Mouse (Mus musculus) ovary, postnatal 36 days (tissue): ENCODE measurements around the gene Olfr338.
"Not testable (repeated sequence)": the region's sequence is repeated elsewhere in the genome, so short reads cannot be mapped to it uniquely, and the experiment has no call there.

Experiments
- DNase-seq: peaks from one replicate; pipeline ENCODE4 v3.0.0; 2022; ENCODE audit warnings: low spot score, mixed read lengths

Olfr338 gene

GRCm38 (mm10) chr2:36373219-36373618 is at the start of gene Olfr338:
TSS of gene Olfr338 (plus strand) at chr2:36373519.
- no peak for DNase-seq

GRCm38 (mm10) chr2:36415174-36415573 is 41.9 kb downstream of the Olfr338 start:
- DNase-seq, result not testable (repeated sequence)

- not testable (repeated sequence) for DNase-seq
Observed at GRCm38 (mm10) chr2:36415591-36415990, 42.3 kb downstream of the Olfr338 start.

- no peak for DNase-seq
Observed at GRCm38 (mm10) chr2:36418647-36419046, 45.3 kb downstream of the Olfr338 start, which contains the start of gene Olfr339. TSS of gene Olfr339 (plus strand) at chr2:36418947.
